Mouse (Mus musculus) kidney, embryonic 14.5 days (tissue): ENCODE measurements at regions not wholly inside any gene's neighbourhood (a gene's known extent, or its start where the extent isn't known, plus 50 kb on each side); places are given as distances from the start of the nearest gene placed in this dataset.

ENCODE experiments used
- ATAC-seq: fragments of 200-750 bp; cut with Nextera tagmentation; 2 replicates; pipeline ENCODE4 v1.8.0; 2017; ENCODE audit warnings: moderate number of reproducible peaks, mild to moderate bottlenecking, moderate TSS enrichment, moderate library complexity; ENCODE audit not compliant: low FRiP score, low TSS enrichment
- H3K27ac ChIP-seq: fragments of 300-500 bp; sonication (generic); 2 replicates; pipeline ENCODE4 v1.5.1; 2014; ENCODE audit warnings: low read depth, mild to moderate bottlenecking, low read length, moderate library complexity, mixed read lengths
- H3K27me3 ChIP-seq: fragments of 300-500 bp; sonication (generic); 2 replicates; pipeline ENCODE4 v1.6.1; 2014; ENCODE audit warnings: mild to moderate bottlenecking, low read length; ENCODE audit not compliant: control insufficient read depth, insufficient read depth
- H3K36me3 ChIP-seq: fragments of 300-500 bp; sonication (generic); 2 replicates; pipeline ENCODE4 v1.6.1; 2014; ENCODE audit warnings: low read length, mixed read lengths; ENCODE audit not compliant: control insufficient read depth, insufficient read depth
- H3K4me1 ChIP-seq: fragments of 300-500 bp; sonication (generic); 2 replicates; pipeline ENCODE4 v1.6.1; 2014; ENCODE audit warnings: low read length, mixed read lengths; ENCODE audit not compliant: control insufficient read depth, insufficient read depth
- H3K4me2 ChIP-seq: fragments of 300-500 bp; sonication (generic); replicated peaks from 2 replicates; pipeline ENCODE4 v1.6.1; 2014; ENCODE audit warnings: low read depth, mild to moderate bottlenecking, low read length
- H3K4me3 ChIP-seq: fragments of 300-500 bp; sonication (generic); 2 replicates; pipeline ENCODE4 v1.5.1; 2014; ENCODE audit warnings: mild to moderate bottlenecking, low read length
- H3K9ac ChIP-seq: fragments of 300-500 bp; sonication (generic); 2 replicates; pipeline ENCODE4 v1.6.1; 2014; ENCODE audit warnings: low read depth, mild to moderate bottlenecking, low read length, moderate library complexity
- H3K9me3 ChIP-seq: fragments of 300-500 bp; sonication (generic); 2 replicates; pipeline ENCODE4 v1.6.1; 2016; ENCODE audit warnings: low read length; ENCODE audit not compliant: control insufficient read depth
- WGBS: fragments of 180-500 bp; shearing (Covaris S2); extraction: QIAGEN DNeasy Blood & Tissue Kit; methylation state at CpG from one replicate; pipeline ENCODE4 v1.1.7; 2014; 5-methylcytosine and 5-hydroxymethylcytosine counted together

GRCm38 (mm10) chr1:67789371-67789770 lies 666.5 kb downstream of the Cps1 start:
- H3K4me2 ChIP-seq, result no peak overlapping the region
- H3K4me1 ChIP-seq, result no peaks in the 10 kb centered on the region
- no peak overlapping the region for H3K9ac ChIP-seq
- H3K27ac ChIP-seq, result no peak overlapping the region
- H3K4me3 ChIP-seq, result no peak overlapping the region
- WGBS, result 85% methylated on average over 1 of the region's 1 CpGs
- no peaks in the 10 kb centered on the region for H3K27me3 ChIP-seq
- no peak for ATAC-seq
- no peaks in the 10 kb centered on the region for H3K9me3 ChIP-seq
- no peaks in the 10 kb centered on the region for H3K36me3 ChIP-seq

GRCm38 (mm10) chr1:67795066-67795465 lies 672.2 kb downstream of the Cps1 start:
- Histone ChIP-seq H3K4me1 (no peaks in the 10 kb centered on the region), H3K9me3 (no peaks in the 10 kb centered on the region), H3K4me3 (no peak overlapping the region), H3K4me2 (no peak overlapping the region), H3K27ac (no peak overlapping the region), H3K27me3 (no peaks in the 10 kb centered on the region), H3K36me3 (no peaks in the 10 kb centered on the region), H3K9ac (no peak overlapping the region)
- 13% methylated on average over 2 of the region's 2 CpGs for WGBS
- ATAC-seq, result 0 out of 2 replicates have a peak, but pooled peaks have one; percentile 46

GRCm38 (mm10) chr1:67795478-67795877 lies 672.7 kb downstream of the Cps1 start:
- Histone ChIP-seq H3K4me3 (no peak overlapping the region), H3K27ac (no peak overlapping the region), H3K4me1 (no peaks in the 10 kb centered on the region), H3K36me3 (no peaks in the 10 kb centered on the region), H3K9me3 (no peaks in the 10 kb centered on the region), H3K27me3 (no peaks in the 10 kb centered on the region), H3K9ac (no peak overlapping the region), H3K4me2 (no peak overlapping the region)
- WGBS, result 60% methylated on average over 1 of the region's 1 CpGs
- no peak for ATAC-seq

GRCm38 (mm10) chr1:67803292-67803691 lies 680.5 kb downstream of the Cps1 start:
- Histone ChIP-seq H3K9me3 (no peaks in the 10 kb centered on the region), H3K27ac (no peak overlapping the region), H3K4me2 (no peak overlapping the region), H3K4me3 (no peak overlapping the region), H3K27me3 (no peaks in the 10 kb centered on the region), H3K36me3 (no peaks in the 10 kb centered on the region), H3K9ac (no peak overlapping the region), H3K4me1 (no peaks in the 10 kb centered on the region)
- ATAC-seq, result no peak
- 87% methylated on average over 3 of the region's 3 CpGs for WGBS

GRCm38 (mm10) chr1:67820092-67820491 lies 697.3 kb downstream of the Cps1 start:
- H3K27me3 ChIP-seq, result no peaks in the 10 kb centered on the region
- ATAC-seq, result no peak
- WGBS, result 65% methylated on average over 3 of the region's 3 CpGs
- no peaks in the 10 kb centered on the region for H3K9me3 ChIP-seq
- H3K4me2 ChIP-seq, result no peak overlapping the region
- H3K4me1 ChIP-seq, result no peaks in the 10 kb centered on the region
- no peak overlapping the region for H3K9ac ChIP-seq
- H3K4me3 ChIP-seq, result no peak overlapping the region
- H3K27ac ChIP-seq, result no peak overlapping the region
- no peaks in the 10 kb centered on the region for H3K36me3 ChIP-seq

- Histone ChIP-seq H3K9me3 (no peaks in the 10 kb centered on the region), H3K36me3 (no peaks in the 10 kb centered on the region), H3K4me1 (no peaks in the 10 kb centered on the region), H3K4me3 (no peak overlapping the region), H3K27me3 (no peaks in the 10 kb centered on the region), H3K27ac (no peak overlapping the region), H3K4me2 (no peak overlapping the region), H3K9ac (no peak overlapping the region)
- WGBS, result 56% methylated on average over 1 of the region's 1 CpGs
- ATAC-seq, result no peak
These were observed 725.2 kb downstream of the Cps1 start for GRCm38 (mm10) chr1:67848006-67848405.

- Histone ChIP-seq H3K27me3 (no peaks in the 10 kb centered on the region), H3K27ac (no peak overlapping the region), H3K36me3 (no peaks in the 10 kb centered on the region), H3K9me3 (no peaks in the 10 kb centered on the region), H3K4me1 (no peaks in the 10 kb centered on the region), H3K4me3 (no peak overlapping the region), H3K4me2 (no peak overlapping the region), H3K9ac (no peak overlapping the region)
- ATAC-seq, result no peak
- WGBS, result 49% methylated on average over 2 of the region's 2 CpGs
These were observed 770.7 kb downstream of the Cps1 start for GRCm38 (mm10) chr1:67893510-67893909.

- Histone ChIP-seq H3K4me3 (no peak overlapping the region), H3K27ac (no peak overlapping the region), H3K9me3 (no peaks in the 10 kb centered on the region), H3K36me3 (no peaks in the 10 kb centered on the region), H3K9ac (no peak overlapping the region), H3K27me3 (no peaks in the 10 kb centered on the region), H3K4me1 (no peaks in the 10 kb centered on the region), H3K4me2 (no peak overlapping the region)
- no peak for ATAC-seq
- WGBS, result 100% methylated on average over 1 of the region's 1 CpGs
These were observed 772.0 kb downstream of the Cps1 start for GRCm38 (mm10) chr1:67894749-67895293.

- H3K9me3 ChIP-seq, result no peaks in the 10 kb centered on the region
- no peaks in the 10 kb centered on the region for H3K36me3 ChIP-seq
- H3K4me1 ChIP-seq, result no peaks in the 10 kb centered on the region
- no peak overlapping the region for H3K9ac ChIP-seq
- H3K27ac ChIP-seq, result no peak overlapping the region
- no peaks in the 10 kb centered on the region for H3K27me3 ChIP-seq
- 74% methylated on average over 3 of the region's 3 CpGs for WGBS
- ATAC-seq, result no peak
- no peak overlapping the region for H3K4me3 ChIP-seq
- H3K4me2 ChIP-seq, result no peak overlapping the region
These were observed 813.1 kb downstream of the Cps1 start for GRCm38 (mm10) chr1:67935762-67936500.
